Mouse (Mus musculus): ENCODE data around the gene C87436. TPM values are rescaled to one million over a fixed set of nuclear protein-coding genes. Genes with fewer than 3 reads are reported as not detected.
A peak's percentile ranks its signal among the peaks of the same experiment; 100 is the strongest.

C87436 gene
- polyA plus RNA-seq, 1 experiment from 2014 or later, result 23.3 TPM

GRCm38 (mm10) chr6:86473077-86473476 is 34.9 kb downstream of the C87436 start:
- Histone ChIP-seq H3K36me3 (ENCODE audit: control insufficient read depth, insufficient read depth, low read length) (no peaks in the 10 kb centered on the region; the same call in 1 of the 2 replicates), H3K27me3 (ENCODE audit: control insufficient read depth, insufficient read depth, low read length) (no peaks in the 10 kb centered on the region), H3K4me2 (replicated peaks; ENCODE audit: low read depth, low read length) (peak overlapping the region; percentile 50), H3K9ac (ENCODE audit: low read depth, low read length) (peak overlapping the region; percentile 65), H3K4me1 (ENCODE audit: control insufficient read depth, insufficient read depth, low read length) (peaks cover 11% of the 10 kb centered on the region; the same call in 1 of the 2 replicates), H3K27ac (ENCODE audit: low read depth, low read length) (peak overlapping the region; percentile 89), H3K9me3 (ENCODE audit: control insufficient read depth, low read length) (no peaks in the 10 kb centered on the region), H3K4me3 (ENCODE audit: low read length) (peak overlapping the region; percentile 36)
- ATAC-seq (ENCODE audit: low FRiP score, low TSS enrichment), result peak; percentile 3; the same call in 1 of the 2 replicates
- 68% methylated on average over 7 of the region's 7 CpGs for WGBS

GRCm38 (mm10) chr6:86474072-86474471 is 35.9 kb downstream of the C87436 start:
- H3K4me1 ChIP-seq (ENCODE audit: control insufficient read depth, insufficient read depth, low read length), result peaks cover 17% of the 10 kb centered on the region
- H3K4me2 ChIP-seq (replicated peaks; ENCODE audit: low read depth, low read length), result no peak overlapping the region
- H3K27ac ChIP-seq (ENCODE audit: low read depth, low read length), result no peak overlapping the region
- H3K9me3 ChIP-seq (ENCODE audit: control insufficient read depth, low read length), result no peaks in the 10 kb centered on the region
- no peak overlapping the region for H3K4me3 ChIP-seq (ENCODE audit: low read length)
- 97% methylated on average over 5 of the region's 5 CpGs for WGBS
- H3K27me3 ChIP-seq (ENCODE audit: control insufficient read depth, insufficient read depth, low read length), result no peaks in the 10 kb centered on the region
- no peak for ATAC-seq (ENCODE audit: low FRiP score, low TSS enrichment)
- no peaks in the 10 kb centered on the region for H3K36me3 ChIP-seq (ENCODE audit: control insufficient read depth, insufficient read depth, low read length)
- no peak overlapping the region for H3K9ac ChIP-seq (ENCODE audit: low read depth, low read length)

- H3K9ac ChIP-seq (ENCODE audit: low read depth, low read length), result no peak overlapping the region
- H3K4me1 ChIP-seq (ENCODE audit: control insufficient read depth, insufficient read depth, low read length), result peaks cover 23% of the 10 kb centered on the region
- H3K4me2 ChIP-seq (replicated peaks; ENCODE audit: low read depth, low read length), result no peak overlapping the region
- H3K27me3 ChIP-seq (ENCODE audit: control insufficient read depth, insufficient read depth, low read length), result no peaks in the 10 kb centered on the region
- H3K4me3 ChIP-seq (ENCODE audit: low read length), result no peak overlapping the region
- H3K9me3 ChIP-seq (ENCODE audit: control insufficient read depth, low read length), result no peaks in the 10 kb centered on the region
- no peak for ATAC-seq (ENCODE audit: low FRiP score, low TSS enrichment)
- no peaks in the 10 kb centered on the region for H3K36me3 ChIP-seq (ENCODE audit: control insufficient read depth, insufficient read depth, low read length)
- peak overlapping the region; percentile 57; the same call in 1 of the 2 replicates for H3K27ac ChIP-seq (ENCODE audit: low read depth, low read length)
Observed at GRCm38 (mm10) chr6:86474646-86475181, 36.5 kb downstream of the C87436 start.

- Histone ChIP-seq H3K4me2 (replicated peaks; ENCODE audit: low read depth, low read length) (no peak overlapping the region), H3K27ac (ENCODE audit: low read depth, low read length) (peak overlapping the region; percentile 57), H3K27me3 (ENCODE audit: control insufficient read depth, insufficient read depth, low read length) (no peaks in the 10 kb centered on the region), H3K9ac (ENCODE audit: low read depth, low read length) (no peak overlapping the region), H3K36me3 (ENCODE audit: control insufficient read depth, insufficient read depth, low read length) (no peaks in the 10 kb centered on the region), H3K4me3 (ENCODE audit: low read length) (no peak overlapping the region), H3K4me1 (ENCODE audit: control insufficient read depth, insufficient read depth, low read length) (peaks cover 30% of the 10 kb centered on the region), H3K9me3 (ENCODE audit: control insufficient read depth, low read length) (no peaks in the 10 kb centered on the region)
- no peak for ATAC-seq (ENCODE audit: low FRiP score, low TSS enrichment)
- 39% methylated on average over 9 of the region's 9 CpGs for WGBS
Observed at GRCm38 (mm10) chr6:86475462-86476167, 37.4 kb downstream of the C87436 start.

GRCm38 (mm10) chr6:86476931-86477330 is 38.8 kb downstream of the C87436 start:
- WGBS, result 77% methylated on average over 5 of the region's 5 CpGs
- Histone ChIP-seq H3K4me3 (ENCODE audit: low read length) (no peak overlapping the region), H3K36me3 (ENCODE audit: control insufficient read depth, insufficient read depth, low read length) (no peaks in the 10 kb centered on the region), H3K9me3 (ENCODE audit: control insufficient read depth, low read length) (no peaks in the 10 kb centered on the region), H3K4me1 (ENCODE audit: control insufficient read depth, insufficient read depth, low read length) (peaks cover 28% of the 10 kb centered on the region), H3K27ac (ENCODE audit: low read depth, low read length) (no peak overlapping the region), H3K4me2 (replicated peaks; ENCODE audit: low read depth, low read length) (no peak overlapping the region), H3K27me3 (ENCODE audit: control insufficient read depth, insufficient read depth, low read length) (no peaks in the 10 kb centered on the region), H3K9ac (ENCODE audit: low read depth, low read length) (no peak overlapping the region)
- ATAC-seq (ENCODE audit: low FRiP score, low TSS enrichment), result no peak

- Histone ChIP-seq H3K4me3 (ENCODE audit: low read length) (no peak overlapping the region), H3K27me3 (ENCODE audit: control insufficient read depth, insufficient read depth, low read length) (no peaks in the 10 kb centered on the region), H3K36me3 (ENCODE audit: control insufficient read depth, insufficient read depth, low read length) (no peaks in the 10 kb centered on the region), H3K9me3 (ENCODE audit: control insufficient read depth, low read length) (no peaks in the 10 kb centered on the region), H3K27ac (ENCODE audit: low read depth, low read length) (peak overlapping the region; percentile 89; the same call in 1 of the 2 replicates), H3K9ac (ENCODE audit: low read depth, low read length) (no peak overlapping the region), H3K4me2 (replicated peaks; ENCODE audit: low read depth, low read length) (no peak overlapping the region), H3K4me1 (ENCODE audit: control insufficient read depth, insufficient read depth, low read length) (peaks cover 20% of the 10 kb centered on the region)
- no peak for ATAC-seq (ENCODE audit: low FRiP score, low TSS enrichment)
- 53% methylated on average over 3 of the region's 3 CpGs for WGBS
Observed at GRCm38 (mm10) chr6:86479311-86479710, 41.1 kb downstream of the C87436 start.

GRCm38 (mm10) chr6:86479816-86480188 is 41.6 kb downstream of the C87436 start:
- no peaks in the 10 kb centered on the region for H3K9me3 ChIP-seq (ENCODE audit: control insufficient read depth, low read length)
- peak overlapping the region; percentile 89 for H3K27ac ChIP-seq (ENCODE audit: low read depth, low read length)
- H3K4me1 ChIP-seq (ENCODE audit: control insufficient read depth, insufficient read depth, low read length), result peaks cover 20% of the 10 kb centered on the region
- no peaks in the 10 kb centered on the region for H3K27me3 ChIP-seq (ENCODE audit: control insufficient read depth, insufficient read depth, low read length)
- no peak for ATAC-seq (ENCODE audit: low FRiP score, low TSS enrichment)
- H3K4me2 ChIP-seq (replicated peaks; ENCODE audit: low read depth, low read length), result no peak overlapping the region
- H3K4me3 ChIP-seq (ENCODE audit: low read length), result no peak overlapping the region
- H3K9ac ChIP-seq (ENCODE audit: low read depth, low read length), result peak overlapping the region; percentile 31; the same call in 1 of the 2 replicates
- no peaks in the 10 kb centered on the region for H3K36me3 ChIP-seq (ENCODE audit: control insufficient read depth, insufficient read depth, low read length)

- H3K4me3 ChIP-seq (ENCODE audit: low read length), result peak overlapping the region; percentile 17; the same call in 1 of the 2 replicates
- H3K4me2 ChIP-seq (replicated peaks; ENCODE audit: low read depth, low read length), result peak overlapping the region; percentile 37
- H3K27me3 ChIP-seq (ENCODE audit: control insufficient read depth, insufficient read depth, low read length), result no peaks in the 10 kb centered on the region
- H3K9me3 ChIP-seq (ENCODE audit: control insufficient read depth, low read length), result no peaks in the 10 kb centered on the region
- no peaks in the 10 kb centered on the region for H3K36me3 ChIP-seq (ENCODE audit: control insufficient read depth, insufficient read depth, low read length)
- H3K4me1 ChIP-seq (ENCODE audit: control insufficient read depth, insufficient read depth, low read length), result peaks cover 20% of the 10 kb centered on the region
- peak overlapping the region; percentile 89 for H3K27ac ChIP-seq (ENCODE audit: low read depth, low read length)
- 16% methylated on average over 9 of the region's 9 CpGs for WGBS
- peak; percentile 49; the same call in 1 of the 2 replicates for ATAC-seq (ENCODE audit: low FRiP score, low TSS enrichment)
- peak overlapping the region; percentile 31; the same call in 1 of the 2 replicates for H3K9ac ChIP-seq (ENCODE audit: low read depth, low read length)
Observed at GRCm38 (mm10) chr6:86480189-86480831, 42.1 kb downstream of the C87436 start.

GRCm38 (mm10) chr6:86481871-86482270 is 43.7 kb downstream of the C87436 start:
- no peak overlapping the region for H3K4me2 ChIP-seq (replicated peaks; ENCODE audit: low read depth, low read length)
- H3K27ac ChIP-seq (ENCODE audit: low read depth, low read length), result no peak overlapping the region
- H3K36me3 ChIP-seq (ENCODE audit: control insufficient read depth, insufficient read depth, low read length), result no peaks in the 10 kb centered on the region
- peaks cover 31% of the 10 kb centered on the region for H3K4me1 ChIP-seq (ENCODE audit: control insufficient read depth, insufficient read depth, low read length)
- H3K9ac ChIP-seq (ENCODE audit: low read depth, low read length), result no peak overlapping the region
- no peaks in the 10 kb centered on the region for H3K9me3 ChIP-seq (ENCODE audit: control insufficient read depth, low read length)
- no peaks in the 10 kb centered on the region for H3K27me3 ChIP-seq (ENCODE audit: control insufficient read depth, insufficient read depth, low read length)
- no peak for ATAC-seq (ENCODE audit: low FRiP score, low TSS enrichment)
- no peak overlapping the region for H3K4me3 ChIP-seq (ENCODE audit: low read length)
- WGBS, result 99% methylated on average over 5 of the region's 5 CpGs

Data from kidney, embryonic 14.5 days (tissue).